Mouse (Mus musculus): Measurements from ENCODE around the gene March6. TPM values are rescaled to one million over a fixed set of nuclear protein-coding genes. Genes with fewer than 3 reads are reported as not detected.

Gene March6
- total and polyA plus RNA-seq, 2 experiments from 2014 or later = 26.8 to 69.1 TPM

DNA sequence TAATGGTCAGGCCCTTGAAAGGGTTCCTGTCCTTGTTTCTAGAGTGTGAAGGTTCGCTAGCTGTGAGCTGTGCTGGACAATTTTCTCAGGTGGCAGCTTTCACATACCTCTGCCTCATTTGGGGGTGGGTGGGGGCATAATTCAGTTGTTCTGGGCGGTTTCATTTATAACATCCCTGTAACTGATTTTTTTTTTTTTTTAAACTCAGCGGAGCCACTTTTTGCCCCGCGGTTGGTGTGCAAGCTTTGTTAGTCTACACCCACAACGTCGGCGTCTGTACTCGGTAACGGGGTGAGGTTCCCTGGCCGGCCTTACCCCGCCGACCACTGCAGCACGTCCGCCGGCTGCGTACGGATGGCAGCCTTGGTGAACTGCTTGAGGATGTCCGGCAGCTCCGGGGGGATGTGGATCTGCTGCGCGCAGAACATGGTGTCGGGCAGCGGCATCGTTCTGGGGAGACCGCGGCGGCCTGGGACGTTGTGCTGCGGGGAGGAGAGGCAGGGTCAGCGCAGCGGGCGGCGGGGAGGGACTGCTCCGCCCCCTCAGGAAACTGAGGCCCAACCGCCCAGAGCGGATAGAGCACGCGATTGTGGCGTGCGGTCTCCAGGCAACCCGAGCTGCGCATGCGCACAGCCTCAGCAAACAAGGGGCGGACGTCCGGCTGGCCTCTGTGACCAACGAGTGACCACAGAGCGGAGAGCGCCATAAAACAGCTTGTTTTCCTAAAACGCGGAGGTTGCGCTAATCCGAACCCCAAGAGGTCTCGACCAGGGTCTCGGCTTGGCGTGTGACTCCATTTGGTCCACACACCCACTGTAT, 77.5 kb downstream of the March6 start, which contains the start of gene Ropn1l:
Ropn1l (minus strand) TSS at position 640 of the 819 bp plus-strand sequence.
- WGBS = under 1% methylated on average over 57 of the region's 57 CpGs
- 0 out of 2 replicates have a peak, but pooled peaks cover 6% of the 10 kb centered on the region for H3K4me1 ChIP-seq (ENCODE audit: control insufficient read depth, insufficient read depth)
- H3K27ac ChIP-seq (ENCODE audit: low read depth) = peak within 1 kb of the TSS; percentile 80
- ATAC-seq (ENCODE audit: insufficient read depth, low read depth) = peak; percentile 92
- H3K9ac ChIP-seq (replicated peaks; ENCODE audit: low read depth, low read length) = peak within 1 kb of the TSS; percentile 38
- H3K4me2 ChIP-seq (ENCODE audit: low read depth, low read length) = peak within 1 kb of the TSS; percentile 91
- no peaks in the 10 kb centered on the region for H3K27me3 ChIP-seq (ENCODE audit: control insufficient read depth, insufficient read depth, low read length)
- DNase-seq (ENCODE audit: low spot score) = peak; percentile 91
- peaks cover 13% of the 10 kb centered on the region for H3K36me3 ChIP-seq (replicated peaks; ENCODE audit: control insufficient read depth, insufficient read depth, low read length)
- peak within 1 kb of the TSS; percentile 74 for H3K4me3 ChIP-seq (ENCODE audit: low read depth, low read length)
- H3K9me3 ChIP-seq (replicated peaks; ENCODE audit: control insufficient read depth, low read length) = no peaks in the 10 kb centered on the region
- TF ChIP-seq CTCF (IDR thresholded peaks at IDR 0.05; ENCODE audit: low read depth) (no peak), EP300 (IDR thresholded peaks at IDR 0.05; ENCODE audit: low read depth) (no peak)

DNA sequence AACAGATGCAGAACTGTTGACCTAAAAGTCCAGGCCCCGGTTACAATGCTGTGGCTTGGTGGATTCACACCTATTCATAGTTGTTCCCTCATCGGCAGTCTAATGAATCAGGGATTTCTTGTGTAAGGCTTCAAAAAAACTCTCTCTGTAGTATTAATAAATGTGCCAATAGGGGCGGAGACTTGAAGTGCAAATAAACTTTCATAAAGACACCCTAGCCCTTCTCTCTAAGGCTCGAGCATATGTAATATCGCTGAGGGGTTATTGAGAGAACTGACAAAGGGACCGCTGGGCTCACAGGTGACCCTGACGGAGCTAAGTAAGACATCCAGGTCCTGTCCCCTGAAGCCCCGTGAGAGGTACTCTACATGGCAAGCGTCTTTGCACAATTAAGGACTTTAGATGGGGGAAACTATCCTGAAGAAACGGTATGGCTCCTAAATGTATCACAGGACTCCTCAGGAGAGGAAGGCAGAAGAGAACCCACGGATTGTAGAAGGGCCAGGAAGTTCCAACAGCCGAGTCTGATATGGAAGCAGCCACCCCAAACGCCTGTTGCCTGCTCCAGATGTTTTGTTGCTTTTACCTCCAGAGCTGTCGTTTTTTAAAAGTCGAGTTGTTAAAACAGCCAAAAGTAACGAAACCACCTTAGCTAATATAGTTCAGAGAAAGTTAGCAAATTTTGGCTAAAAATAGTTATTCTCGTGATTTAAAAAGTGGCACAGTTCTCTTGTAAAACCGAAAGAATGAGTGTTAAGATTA, 78.3 kb downstream of the March6 start:
- no peak for DNase-seq (ENCODE audit: low spot score)
- Histone ChIP-seq H3K4me3 (ENCODE audit: low read depth, low read length) (peak overlapping the region; percentile 74), H3K9me3 (replicated peaks; ENCODE audit: control insufficient read depth, low read length) (no peaks in the 10 kb centered on the region), H3K36me3 (replicated peaks; ENCODE audit: control insufficient read depth, insufficient read depth, low read length) (peaks cover 6% of the 10 kb centered on the region; the same call in 1 of the 2 replicates), H3K4me1 (ENCODE audit: control insufficient read depth, insufficient read depth) (0 out of 2 replicates have a peak, but pooled peaks cover 6% of the 10 kb centered on the region), H3K27ac (ENCODE audit: low read depth) (peak overlapping the region; percentile 80; the same call in 1 of the 2 replicates), H3K4me2 (ENCODE audit: low read depth, low read length) (peak overlapping the region; percentile 91), H3K9ac (replicated peaks; ENCODE audit: low read depth, low read length) (peak overlapping the region; percentile 38), H3K27me3 (ENCODE audit: control insufficient read depth, insufficient read depth, low read length) (no peaks in the 10 kb centered on the region)
- no peak for ATAC-seq (ENCODE audit: insufficient read depth, low read depth)
- TF ChIP-seq CTCF (IDR thresholded peaks at IDR 0.05; ENCODE audit: low read depth) (no peak), EP300 (IDR thresholded peaks at IDR 0.05; ENCODE audit: low read depth) (no peak)
- 43% methylated on average over 18 of the region's 18 CpGs for WGBS

DNA sequence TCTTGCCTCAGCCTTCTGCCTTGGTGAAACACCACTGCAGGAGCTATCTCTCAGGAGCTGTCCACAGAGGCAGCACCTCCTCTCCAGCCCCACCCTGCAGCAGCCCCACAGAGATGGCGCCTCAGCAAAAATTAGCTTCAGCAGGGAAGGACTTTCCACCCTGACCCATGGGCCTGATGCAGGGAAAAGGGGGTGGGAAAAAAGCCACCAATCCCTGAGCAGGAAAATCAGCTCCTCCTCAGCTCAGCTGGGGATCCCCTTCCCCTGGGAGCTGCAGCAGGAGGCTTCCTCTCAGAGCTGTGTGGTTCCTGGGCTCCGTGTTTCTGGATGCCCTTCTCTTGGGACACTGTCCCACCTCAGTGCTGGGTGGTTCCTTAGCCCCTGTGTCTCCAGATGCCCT, 81.1 kb downstream of the March6 start:
- H3K27me3 ChIP-seq (ENCODE audit: control insufficient read depth, insufficient read depth, low read length) = no peaks in the 10 kb centered on the region
- H3K4me1 ChIP-seq (ENCODE audit: control insufficient read depth, insufficient read depth) = 0 out of 2 replicates have a peak, but pooled peaks cover 6% of the 10 kb centered on the region
- ATAC-seq (ENCODE audit: insufficient read depth, low read depth) = no peak
- no peak overlapping the region for H3K4me2 ChIP-seq (ENCODE audit: low read depth, low read length)
- no peak for DNase-seq (ENCODE audit: low spot score)
- no peak overlapping the region for H3K27ac ChIP-seq (ENCODE audit: low read depth)
- H3K36me3 ChIP-seq (replicated peaks; ENCODE audit: control insufficient read depth, insufficient read depth, low read length) = no peaks in the 10 kb centered on the region
- H3K9me3 ChIP-seq (replicated peaks; ENCODE audit: control insufficient read depth, low read length) = no peaks in the 10 kb centered on the region
- H3K9ac ChIP-seq (replicated peaks; ENCODE audit: low read depth, low read length) = no peak overlapping the region
- no peak overlapping the region for H3K4me3 ChIP-seq (ENCODE audit: low read depth, low read length)
- TF ChIP-seq EP300 (IDR thresholded peaks at IDR 0.05; ENCODE audit: low read depth) (no peak), CTCF (IDR thresholded peaks at IDR 0.05; ENCODE audit: low read depth) (no peak)
- WGBS = 4% methylated on average over 2 of the region's 2 CpGs

DNA sequence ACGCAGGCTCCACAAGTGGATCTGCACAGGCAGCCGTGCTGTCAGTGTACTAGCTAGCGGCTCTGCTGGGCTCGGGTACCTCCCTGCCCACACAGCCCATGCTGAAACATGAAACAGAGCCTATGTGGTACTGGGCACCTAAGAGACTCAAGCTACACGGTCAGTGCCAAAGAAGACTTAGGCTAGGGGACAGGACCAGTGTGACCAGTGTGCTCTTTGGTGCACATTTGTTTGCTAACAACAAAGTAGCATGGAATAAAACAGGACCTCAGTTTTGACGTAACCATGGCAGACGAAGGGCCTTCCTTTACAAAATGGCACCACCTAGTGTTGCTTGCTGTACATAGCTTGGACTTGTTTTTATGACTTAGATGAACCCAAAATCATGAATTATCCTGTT, 83.7 kb downstream of the March6 start:
- 39% methylated on average over 7 of the region's 7 CpGs for WGBS
- TF ChIP-seq CTCF (IDR thresholded peaks at IDR 0.05; ENCODE audit: low read depth) (peak; percentile 85), EP300 (IDR thresholded peaks at IDR 0.05; ENCODE audit: low read depth) (no peak)

DNA sequence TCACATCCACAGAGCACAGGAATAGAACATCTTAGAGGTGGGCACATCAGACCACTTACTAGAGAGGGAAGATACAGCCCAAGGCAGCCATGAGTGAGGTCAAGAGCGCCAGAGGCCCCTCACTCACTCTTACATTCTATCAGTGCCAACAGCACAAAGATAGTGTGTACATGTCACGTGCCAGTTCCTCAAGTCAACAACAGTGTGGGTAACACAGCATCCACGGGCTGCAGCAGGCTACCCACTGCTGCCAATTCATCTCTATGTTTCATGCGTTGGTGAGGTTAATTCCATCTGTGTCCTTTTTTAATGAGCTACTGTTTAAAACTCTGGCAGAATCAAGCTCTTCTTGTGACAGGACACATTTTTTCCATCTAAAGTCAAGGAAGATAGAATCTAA, 88.2 kb downstream of the March6 start:
- Histone ChIP-seq H3K4me2 (ENCODE audit: low read depth, low read length) (no peak overlapping the region), H3K36me3 (replicated peaks; ENCODE audit: control insufficient read depth, insufficient read depth, low read length) (no peaks in the 10 kb centered on the region), H3K27ac (ENCODE audit: low read depth) (no peak overlapping the region), H3K4me1 (ENCODE audit: control insufficient read depth, insufficient read depth) (no peaks in the 10 kb centered on the region), H3K9me3 (replicated peaks; ENCODE audit: control insufficient read depth, low read length) (no peaks in the 10 kb centered on the region), H3K4me3 (ENCODE audit: low read depth, low read length) (no peak overlapping the region), H3K9ac (replicated peaks; ENCODE audit: low read depth, low read length) (no peak overlapping the region), H3K27me3 (ENCODE audit: control insufficient read depth, insufficient read depth, low read length) (no peaks in the 10 kb centered on the region)
- DNase-seq (ENCODE audit: low spot score) (no peak), ATAC-seq (ENCODE audit: insufficient read depth, low read depth) (no peak)
- 67% methylated on average over 4 of the region's 4 CpGs for WGBS
- no peak for TF ChIP-seq EP300 (IDR thresholded peaks at IDR 0.05; ENCODE audit: low read depth)
- no peak for TF ChIP-seq CTCF (IDR thresholded peaks at IDR 0.05; ENCODE audit: low read depth)

More for the DNA sequence above, 83.7 kb downstream of the March6 start:
- no peaks in the 10 kb centered on the region for H3K36me3 ChIP-seq (replicated peaks; ENCODE audit: control insufficient read depth, insufficient read depth, low read length)
- H3K4me2 ChIP-seq (ENCODE audit: low read depth, low read length) = no peak overlapping the region
- H3K4me1 ChIP-seq (ENCODE audit: control insufficient read depth, insufficient read depth) = no peaks in the 10 kb centered on the region
- no peaks in the 10 kb centered on the region for H3K9me3 ChIP-seq (replicated peaks; ENCODE audit: control insufficient read depth, low read length)
- peak; percentile 74 for DNase-seq (ENCODE audit: low spot score)
- H3K27ac ChIP-seq (ENCODE audit: low read depth) = no peak overlapping the region
- no peak overlapping the region for H3K4me3 ChIP-seq (ENCODE audit: low read depth, low read length)
- H3K9ac ChIP-seq (replicated peaks; ENCODE audit: low read depth, low read length) = no peak overlapping the region
- no peaks in the 10 kb centered on the region for H3K27me3 ChIP-seq (ENCODE audit: control insufficient read depth, insufficient read depth, low read length)
- peak; percentile 49 for ATAC-seq (ENCODE audit: insufficient read depth, low read depth)
